Mouse (Mus musculus): Measurements from ENCODE around the gene Hpn. TPM values are rescaled to one million over a fixed set of nuclear protein-coding genes. Genes with fewer than 3 reads are reported as not detected.

The Hpn gene
- polyA plus RNA-seq, 1 experiment, result 9.4 TPM

DNA sequence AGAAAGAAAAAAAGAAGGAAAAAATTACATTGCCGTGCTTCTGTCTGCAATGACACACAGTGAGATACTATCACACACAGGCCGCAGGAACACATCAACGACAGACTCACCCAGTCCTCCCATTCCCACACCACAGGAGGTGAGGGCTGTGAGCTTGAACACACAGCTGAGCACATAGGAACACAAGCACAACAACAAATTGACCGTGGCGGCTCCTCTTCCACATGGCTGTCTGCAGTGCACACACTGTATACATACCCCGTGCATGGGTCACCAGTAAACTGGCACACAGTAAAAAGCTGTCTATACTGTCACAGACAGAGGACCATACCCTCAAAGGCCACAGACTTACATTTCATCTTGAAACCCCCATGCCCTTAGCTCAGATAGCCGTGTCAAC is 58.6 kb downstream of the Hpn start:
- Histone ChIP-seq H3K4me3 (replicated peaks; ENCODE audit: insufficient read depth, low read depth, low read length) (no peak overlapping the region), H3K4me1 (ENCODE audit: control insufficient read depth, insufficient read depth, low read length) (0 out of 2 replicates have a peak, but pooled peaks cover 4% of the 10 kb centered on the region), H3K27ac (ENCODE audit: insufficient read depth, low read length) (no peak overlapping the region), H3K27me3 (ENCODE audit: control insufficient read depth, insufficient read depth, low read length) (no peaks in the 10 kb centered on the region; the same call in 1 of the 2 replicates)
- TF ChIP-seq CTCF (IDR thresholded peaks at IDR 0.05; ENCODE audit: borderline replicate concordance, insufficient read depth, low read depth, low read length), result no peak
- TF ChIP-seq POLR2A (IDR thresholded peaks at IDR 0.05; ENCODE audit: borderline replicate concordance, insufficient read depth, low read length), result no peak
- WGBS, result 69% methylated on average over 7 of the region's 7 CpGs
- no peak for DNase-seq

GRCm38 (mm10) chr7:31055883-31056282 is 59.2 kb downstream of the Hpn start:
- no peaks in the 10 kb centered on the region; the same call in 1 of the 2 replicates for H3K27me3 ChIP-seq (ENCODE audit: control insufficient read depth, insufficient read depth, low read length)
- no peak overlapping the region for H3K27ac ChIP-seq (ENCODE audit: insufficient read depth, low read length)
- no peak for DNase-seq
- WGBS, result 52% methylated on average over 4 of the region's 4 CpGs
- no peak overlapping the region for H3K4me3 ChIP-seq (replicated peaks; ENCODE audit: insufficient read depth, low read depth, low read length)
- H3K4me1 ChIP-seq (ENCODE audit: control insufficient read depth, insufficient read depth, low read length), result 0 out of 2 replicates have a peak, but pooled peaks cover 4% of the 10 kb centered on the region
- no peak for TF ChIP-seq POLR2A (IDR thresholded peaks at IDR 0.05; ENCODE audit: borderline replicate concordance, insufficient read depth, low read length)

- Histone ChIP-seq H3K27me3 (ENCODE audit: control insufficient read depth, insufficient read depth, low read length) (no peaks in the 10 kb centered on the region; the same call in 1 of the 2 replicates), H3K4me3 (replicated peaks; ENCODE audit: insufficient read depth, low read depth, low read length) (no peak overlapping the region), H3K4me1 (ENCODE audit: control insufficient read depth, insufficient read depth, low read length) (peaks cover 6% of the 10 kb centered on the region; the same call in 1 of the 2 replicates), H3K27ac (ENCODE audit: insufficient read depth, low read length) (no peak overlapping the region)
- 22% methylated on average over 10 of the region's 10 CpGs for WGBS
- no peak for TF ChIP-seq POLR2A (IDR thresholded peaks at IDR 0.05; ENCODE audit: borderline replicate concordance, insufficient read depth, low read length)
- no peak for TF ChIP-seq CTCF (IDR thresholded peaks at IDR 0.05; ENCODE audit: borderline replicate concordance, insufficient read depth, low read depth, low read length)
- DNase-seq, result peak in 1 of 2 experiments; percentile 47
Measured at GRCm38 (mm10) chr7:31055354-31055824, 59.7 kb downstream of the Hpn start.

- DNase-seq, result no peak
- no peak overlapping the region for H3K27ac ChIP-seq (ENCODE audit: insufficient read depth, low read length)
- H3K4me3 ChIP-seq (replicated peaks; ENCODE audit: insufficient read depth, low read depth, low read length), result no peak overlapping the region
- 63% methylated on average over 11 of the region's 11 CpGs for WGBS
- no peaks in the 10 kb centered on the region; the same call in 1 of the 2 replicates for H3K27me3 ChIP-seq (ENCODE audit: control insufficient read depth, insufficient read depth, low read length)
- TF ChIP-seq CTCF (IDR thresholded peaks at IDR 0.05; ENCODE audit: borderline replicate concordance, insufficient read depth, low read depth, low read length) (no peak), POLR2A (IDR thresholded peaks at IDR 0.05; ENCODE audit: borderline replicate concordance, insufficient read depth, low read length) (no peak)
- H3K4me1 ChIP-seq (ENCODE audit: control insufficient read depth, insufficient read depth, low read length), result peaks cover 9% of the 10 kb centered on the region; the same call in 1 of the 2 replicates
Measured at GRCm38 (mm10) chr7:31054661-31055320, 60.3 kb downstream of the Hpn start.

DNA sequence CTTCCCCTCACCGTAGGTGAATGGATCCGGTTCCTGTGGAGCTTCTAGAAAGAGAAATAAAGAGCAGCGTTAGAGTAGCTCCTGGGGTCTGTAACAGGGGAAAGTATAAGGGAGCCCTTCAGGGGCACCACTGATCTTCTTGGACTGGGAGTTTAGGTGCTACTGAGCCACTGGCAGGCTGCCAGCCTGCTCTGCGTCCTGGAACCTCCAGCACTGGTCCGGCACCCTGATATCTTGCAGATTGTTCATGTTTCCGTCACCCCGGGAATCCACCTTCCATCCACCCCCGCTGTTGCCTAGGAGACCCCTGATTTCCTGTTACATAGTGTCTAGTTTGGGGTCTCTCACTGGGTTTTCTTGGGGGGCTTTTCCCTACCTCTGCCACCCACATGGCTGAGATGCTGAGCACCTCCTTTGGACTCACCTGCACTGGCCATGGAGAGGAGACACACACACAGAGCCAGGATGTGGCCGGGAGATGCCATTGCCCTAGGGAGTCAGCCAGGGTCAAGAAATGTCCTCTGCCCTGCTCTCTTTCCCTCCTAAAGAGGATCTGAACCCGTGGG is 61.1 kb downstream of the Hpn start:
- DNase-seq, result peak in 1 of 2 experiments; percentile 55
- H3K27ac ChIP-seq (ENCODE audit: insufficient read depth, low read length), result no peak overlapping the region

DNA sequence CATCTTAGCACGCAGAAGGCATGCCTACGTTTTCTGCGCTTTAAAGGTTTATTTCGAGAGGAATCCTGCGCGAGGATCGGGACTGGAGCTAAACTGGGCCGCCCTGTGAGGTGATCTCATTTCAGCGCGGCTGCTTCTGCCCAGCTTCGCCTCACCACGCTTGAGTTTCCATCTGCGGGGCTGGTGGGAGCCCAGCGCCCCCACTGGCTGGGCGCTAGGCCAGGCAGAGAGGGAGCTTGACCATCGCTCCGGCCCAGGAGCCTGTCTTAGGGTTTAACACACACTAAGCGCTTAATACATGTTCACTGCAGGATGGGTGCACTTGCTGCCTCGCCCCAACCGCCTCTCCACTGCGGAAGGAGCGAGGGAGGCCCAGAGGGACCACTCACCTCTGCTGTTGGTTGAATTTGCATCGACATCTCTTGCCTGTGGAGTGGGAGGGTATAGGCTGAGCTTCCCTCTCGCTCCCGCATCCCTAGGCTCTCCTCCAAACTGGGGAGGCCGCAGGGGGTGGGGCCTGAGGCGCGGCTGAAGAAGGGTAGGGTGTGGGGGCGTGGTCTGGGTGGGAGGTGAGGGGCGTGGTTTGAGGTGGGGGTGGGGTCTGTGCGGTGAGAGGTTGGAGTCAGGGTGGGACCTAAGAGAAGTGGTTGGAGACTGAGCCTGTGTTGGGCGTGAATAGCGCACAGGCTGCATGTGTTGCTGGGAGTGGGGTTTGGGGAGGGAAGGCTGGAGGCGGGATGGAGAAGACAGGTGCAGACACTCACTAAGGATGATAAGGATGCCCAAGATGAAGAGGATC is 62.3 kb downstream of the Hpn start:
- Histone ChIP-seq H3K27ac (ENCODE audit: insufficient read depth, low read length) (no peak overlapping the region), H3K4me3 (replicated peaks; ENCODE audit: insufficient read depth, low read depth, low read length) (peak overlapping the region; percentile 50), H3K4me1 (ENCODE audit: control insufficient read depth, insufficient read depth, low read length) (peaks cover 12% of the 10 kb centered on the region; the same call in 1 of the 2 replicates), H3K27me3 (ENCODE audit: control insufficient read depth, insufficient read depth, low read length) (no peaks in the 10 kb centered on the region; the same call in 1 of the 2 replicates)
- TF ChIP-seq POLR2A (IDR thresholded peaks at IDR 0.05; ENCODE audit: borderline replicate concordance, insufficient read depth, low read length) (no peak), CTCF (IDR thresholded peaks at IDR 0.05; ENCODE audit: borderline replicate concordance, insufficient read depth, low read depth, low read length) (0 out of 2 replicates have a peak, but pooled peaks have one; percentile 7)
- 6% methylated on average over 34 of the region's 34 CpGs for WGBS
- peak; percentile 88 to 89 for DNase-seq

More for the DNA sequence above, 61.1 kb downstream of the Hpn start:
- peaks cover 12% of the 10 kb centered on the region; the same call in 1 of the 2 replicates for H3K4me1 ChIP-seq (ENCODE audit: control insufficient read depth, insufficient read depth, low read length)
- no peaks in the 10 kb centered on the region; the same call in 1 of the 2 replicates for H3K27me3 ChIP-seq (ENCODE audit: control insufficient read depth, insufficient read depth, low read length)
- 48% methylated on average over 10 of the region's 10 CpGs for WGBS
- no peak for TF ChIP-seq POLR2A (IDR thresholded peaks at IDR 0.05; ENCODE audit: borderline replicate concordance, insufficient read depth, low read length)
- H3K4me3 ChIP-seq (replicated peaks; ENCODE audit: insufficient read depth, low read depth, low read length), result peak overlapping the region; percentile 23

DNA sequence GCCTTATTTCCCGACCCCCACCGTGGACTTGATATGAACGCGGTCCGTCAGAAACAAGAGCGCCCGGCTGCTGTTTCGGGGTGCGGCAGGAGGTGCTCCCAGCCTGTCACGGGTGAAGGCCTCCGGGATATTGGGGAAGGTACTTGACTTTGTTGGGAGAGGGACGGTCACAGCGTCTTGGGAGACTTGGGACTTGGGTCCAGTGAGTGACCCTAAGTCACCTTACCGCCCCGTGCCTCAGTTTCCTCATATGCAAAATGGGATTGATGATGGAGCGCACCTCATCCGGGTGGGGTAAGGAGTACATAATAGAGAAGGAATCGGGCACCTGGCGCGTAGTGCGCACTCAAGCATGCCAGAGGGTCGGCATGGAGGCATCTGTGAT is 62.8 kb downstream of the Hpn start:
- 2% methylated on average over 22 of the region's 22 CpGs for WGBS
- peaks cover 12% of the 10 kb centered on the region; the same call in 1 of the 2 replicates for H3K4me1 ChIP-seq (ENCODE audit: control insufficient read depth, insufficient read depth, low read length)
- peak overlapping the region; percentile 50 for H3K4me3 ChIP-seq (replicated peaks; ENCODE audit: insufficient read depth, low read depth, low read length)
- H3K27ac ChIP-seq (ENCODE audit: insufficient read depth, low read length), result no peak overlapping the region
- H3K27me3 ChIP-seq (ENCODE audit: control insufficient read depth, insufficient read depth, low read length), result no peaks in the 10 kb centered on the region; the same call in 1 of the 2 replicates
- TF ChIP-seq POLR2A (IDR thresholded peaks at IDR 0.05; ENCODE audit: borderline replicate concordance, insufficient read depth, low read length) (no peak), CTCF (IDR thresholded peaks at IDR 0.05; ENCODE audit: borderline replicate concordance, insufficient read depth, low read depth, low read length) (no peak)
- DNase-seq, result no peak
